Mouse (Mus musculus): ENCODE measurements around the gene Cacng1.

- TF ChIP-seq EP300 (IDR thresholded peaks at IDR 0.05) (no peak), CTCF (IDR thresholded peaks at IDR 0.05) (no peak)
These were observed 32.1 kb upstream of the Cacng1 start for GRCm38 (mm10) chr11:107748243-107749035.

Measured in lung, postnatal 0 days (tissue).